Mouse (Mus musculus) hindbrain, embryonic 14.5 days (tissue): Measurements from ENCODE around the gene Fryl. TPM values are rescaled to one million over a fixed set of nuclear protein-coding genes. Genes with fewer than 3 reads are reported as not detected.
A peak's percentile ranks its signal among the peaks of the same experiment; 100 is the strongest.

ENCODE experiments used
- ATAC-seq: fragments of 200-750 bp; cut with Nextera tagmentation; 2 replicates; pipeline ENCODE4 v1.8.0; 2017; ENCODE audit warnings: moderate number of reproducible peaks, mild to moderate bottlenecking, moderate TSS enrichment, moderate library complexity; ENCODE audit not compliant: low FRiP score
- DNase-seq: peaks from one replicate; pipeline ENCODE4 v3.0.0-alpha.2; 2015; ENCODE audit warnings: low spot score
- H3K27ac ChIP-seq: fragments of 300-500 bp; sonication (generic); 2 replicates; pipeline ENCODE4 v1.5.1; 2014; ENCODE audit warnings: mild to moderate bottlenecking, moderate library complexity
- H3K27me3 ChIP-seq: fragments of 300-500 bp; sonication (generic); 2 replicates; pipeline ENCODE4 v1.6.1; 2014; ENCODE audit warnings: mild to moderate bottlenecking, low read length, mixed read lengths; ENCODE audit not compliant: control insufficient read depth, insufficient read depth
- H3K36me3 ChIP-seq: fragments of 300-500 bp; sonication (generic); replicated peaks from 2 replicates; pipeline ENCODE4 v1.6.1; 2014; ENCODE audit not compliant: control insufficient read depth, insufficient read depth
- H3K4me1 ChIP-seq: fragments of 300-500 bp; sonication (generic); replicated peaks from 2 replicates; pipeline ENCODE4 v1.6.1; 2014; ENCODE audit warnings: antibody characterized with exemption, low read length, mixed read lengths; ENCODE audit not compliant: control insufficient read depth, insufficient read depth
- H3K4me2 ChIP-seq: fragments of 300-500 bp; sonication (generic); replicated peaks from 2 replicates; pipeline ENCODE4 v1.6.1; 2014; ENCODE audit warnings: mild to moderate bottlenecking, moderate library complexity
- H3K4me3 ChIP-seq: fragments of 300-500 bp; sonication (generic); replicated peaks from 2 replicates; pipeline ENCODE4 v1.5.1; 2014; ENCODE audit warnings: mild to moderate bottlenecking, low read length
- H3K9ac ChIP-seq: fragments of 300-500 bp; sonication (generic); 2 replicates; pipeline ENCODE4 v1.6.1; 2014
- H3K9me3 ChIP-seq: fragments of 300-500 bp; sonication (generic); 2 replicates; pipeline ENCODE4 v1.6.1; 2016; ENCODE audit warnings: low read length; ENCODE audit not compliant: control insufficient read depth
- WGBS: fragments of 180-500 bp; shearing (Covaris S2); extraction: QIAGEN DNeasy Blood & Tissue Kit; methylation state at CpG from one replicate; pipeline ENCODE4 v1.1.7; 2014; 5-methylcytosine and 5-hydroxymethylcytosine counted together
- polyA plus RNA-seq: library from polyadenylated mRNA; unstranded; fragments of >200 nt; fragmentation: Nextera tagmentation; extraction: Ambion mirVana; gene quantifications from 2 replicates; pipeline ENCODE4 v1.2.1, GENCODE M21; 2014

Fryl gene
- polyA plus RNA-seq, 1 experiment from 2014 or later, result 40.7 TPM

GRCm38 (mm10) chr5:72994424-72994823, 262.0 kb downstream of the Fryl start:
- Histone ChIP-seq H3K27ac (no peak overlapping the region), H3K4me1 (peaks cover 5% of the 10 kb centered on the region; the same call in 1 of the 2 replicates), H3K4me2 (no peak overlapping the region), H3K9ac (no peak overlapping the region), H3K27me3 (no peaks in the 10 kb centered on the region), H3K4me3 (no peak overlapping the region), H3K36me3 (no peaks in the 10 kb centered on the region), H3K9me3 (no peaks in the 10 kb centered on the region)
- ATAC-seq (no peak), DNase-seq (no peak)
- 24% methylated on average over 8 of the region's 8 CpGs for WGBS

DNA sequence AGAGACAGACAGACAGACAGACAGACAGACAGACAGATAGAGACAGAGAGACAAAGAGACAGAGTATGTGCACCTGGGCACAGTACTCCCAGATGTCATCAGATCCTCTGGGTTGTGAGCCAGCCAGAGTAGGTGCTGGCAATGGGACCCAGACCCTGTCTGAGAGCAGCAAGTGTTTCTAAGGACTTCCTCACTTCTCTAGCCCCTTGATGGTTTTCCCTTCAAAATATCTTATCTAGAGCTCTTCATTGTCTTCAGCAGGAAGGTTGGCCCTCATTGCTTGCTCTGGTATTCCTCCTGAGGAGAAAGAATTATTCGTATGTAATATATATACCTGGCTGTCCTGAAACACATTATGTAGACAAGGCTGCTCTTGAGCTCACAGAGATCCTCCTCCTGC, 263.9 kb downstream of the Fryl start:
- no peak overlapping the region for H3K27ac ChIP-seq
- WGBS, result 100% methylated on average over 1 of the region's 1 CpGs
- H3K4me2 ChIP-seq, result no peak overlapping the region
- peaks cover 5% of the 10 kb centered on the region; the same call in 1 of the 2 replicates for H3K4me1 ChIP-seq
- no peak for ATAC-seq
- H3K4me3 ChIP-seq, result no peak overlapping the region
- H3K9ac ChIP-seq, result no peak overlapping the region
- no peaks in the 10 kb centered on the region for H3K9me3 ChIP-seq
- H3K27me3 ChIP-seq, result no peaks in the 10 kb centered on the region
- H3K36me3 ChIP-seq, result no peaks in the 10 kb centered on the region
- DNase-seq, result no peak

DNA sequence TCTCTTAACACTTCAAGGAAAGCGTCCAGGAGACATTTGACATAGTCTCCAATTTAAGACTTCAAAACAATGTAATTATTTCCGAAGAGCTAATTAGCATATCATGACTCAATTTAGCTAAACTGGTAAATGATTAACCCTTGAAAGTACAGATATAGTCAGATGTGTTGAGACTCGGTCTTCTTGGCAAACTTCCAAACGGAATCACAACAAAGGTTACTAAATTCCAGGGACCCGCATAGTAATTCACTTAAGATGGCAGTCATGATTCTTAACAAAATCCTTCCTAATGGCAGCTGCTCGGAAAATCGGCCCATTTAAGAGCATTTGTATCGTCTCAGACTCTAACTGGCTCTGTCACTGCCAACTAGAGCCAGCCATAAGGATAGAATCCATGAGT, 266.7 kb downstream of the Fryl start:
- no peak for ATAC-seq
- no peak for DNase-seq
- WGBS, result 63% methylated on average over 8 of the region's 8 CpGs
- Histone ChIP-seq H3K4me3 (no peak overlapping the region), H3K4me2 (no peak overlapping the region), H3K36me3 (no peaks in the 10 kb centered on the region), H3K27ac (no peak overlapping the region), H3K27me3 (no peaks in the 10 kb centered on the region), H3K9ac (no peak overlapping the region), H3K9me3 (no peaks in the 10 kb centered on the region), H3K4me1 (no peaks in the 10 kb centered on the region)

DNA sequence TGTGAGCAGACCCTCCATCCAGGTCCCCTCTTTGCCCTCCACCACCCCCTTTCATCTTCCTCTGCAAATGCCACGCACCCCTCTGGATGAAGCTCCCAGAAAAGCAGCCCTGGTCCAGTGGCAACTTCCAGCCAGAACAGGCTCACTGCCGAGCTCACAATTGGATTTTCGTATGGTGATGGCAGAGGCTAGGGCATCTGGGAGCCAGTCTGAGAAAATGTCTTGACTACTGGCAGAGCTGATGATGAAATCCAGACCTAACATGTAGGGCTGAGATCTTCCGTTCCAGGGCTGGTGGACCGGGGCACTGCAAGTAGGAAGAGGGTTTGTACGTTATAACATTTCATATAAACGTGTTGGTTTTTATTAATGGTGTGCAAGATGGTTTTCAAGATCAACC, 268.6 kb downstream of the Fryl start:
- H3K27ac ChIP-seq, result no peak overlapping the region
- H3K9ac ChIP-seq, result no peak overlapping the region
- no peak overlapping the region for H3K4me2 ChIP-seq
- H3K9me3 ChIP-seq, result no peaks in the 10 kb centered on the region
- 93% methylated on average over 7 of the region's 7 CpGs for WGBS
- no peak for ATAC-seq
- H3K27me3 ChIP-seq, result no peaks in the 10 kb centered on the region
- no peaks in the 10 kb centered on the region for H3K4me1 ChIP-seq
- no peaks in the 10 kb centered on the region for H3K36me3 ChIP-seq
- no peak overlapping the region for H3K4me3 ChIP-seq
- DNase-seq, result no peak

- Histone ChIP-seq H3K27me3 (no peaks in the 10 kb centered on the region), H3K4me1 (no peaks in the 10 kb centered on the region), H3K36me3 (peaks cover 12% of the 10 kb centered on the region), H3K9me3 (no peaks in the 10 kb centered on the region), H3K4me3 (no peak overlapping the region), H3K9ac (no peak overlapping the region), H3K27ac (no peak overlapping the region), H3K4me2 (no peak overlapping the region)
- DNase-seq, result peak; percentile 82
- ATAC-seq, result no peak
- WGBS, result 8% methylated on average over 2 of the region's 2 CpGs
Measured at GRCm38 (mm10) chr5:72984091-72984490, 272.3 kb downstream of the Fryl start.

- no peak overlapping the region for H3K4me3 ChIP-seq
- no peak overlapping the region for H3K27ac ChIP-seq
- no peak for DNase-seq
- H3K27me3 ChIP-seq, result no peaks in the 10 kb centered on the region
- peaks cover 56% of the 10 kb centered on the region for H3K36me3 ChIP-seq
- no peak overlapping the region for H3K9ac ChIP-seq
- no peaks in the 10 kb centered on the region for H3K4me1 ChIP-seq
- no peaks in the 10 kb centered on the region for H3K9me3 ChIP-seq
- H3K4me2 ChIP-seq, result no peak overlapping the region
- WGBS, result 91% methylated on average over 4 of the region's 4 CpGs
- ATAC-seq, result no peak
Measured at GRCm38 (mm10) chr5:72976539-72976938, 279.9 kb downstream of the Fryl start.

DNA sequence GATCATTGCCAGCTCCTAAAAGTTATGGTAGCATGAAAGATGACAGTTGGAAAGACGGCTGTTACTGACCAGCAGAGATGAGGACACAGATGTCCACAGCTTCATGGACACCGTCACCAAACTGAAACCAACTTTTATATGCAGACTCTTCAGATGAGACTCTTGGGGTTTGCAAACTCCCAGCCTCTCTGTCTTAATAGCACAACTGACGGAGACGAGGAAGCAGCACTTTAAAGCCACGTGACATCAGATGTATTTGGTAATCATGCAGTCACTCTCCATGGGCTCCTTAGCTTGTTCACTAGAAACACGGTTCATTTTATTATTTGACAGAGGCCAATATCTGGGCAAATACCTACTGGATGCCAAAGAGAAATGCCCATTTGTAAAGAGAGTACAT, 280.4 kb downstream of the Fryl start:
- Histone ChIP-seq H3K9me3 (no peaks in the 10 kb centered on the region), H3K4me2 (no peak overlapping the region), H3K9ac (no peak overlapping the region), H3K27ac (no peak overlapping the region), H3K4me1 (no peaks in the 10 kb centered on the region), H3K4me3 (no peak overlapping the region), H3K27me3 (no peaks in the 10 kb centered on the region), H3K36me3 (peaks cover 53% of the 10 kb centered on the region)
- ATAC-seq, result no peak
- DNase-seq, result no peak
- WGBS, result 90% methylated on average over 6 of the region's 6 CpGs

- no peaks in the 10 kb centered on the region for H3K27me3 ChIP-seq
- H3K36me3 ChIP-seq, result peaks cover 45% of the 10 kb centered on the region
Measured at GRCm38 (mm10) chr5:72974602-72975001, 281.8 kb downstream of the Fryl start, which contains the start of gene Gm10135. TSS of gene Gm10135 (minus strand) at chr5:72974702.

GRCm38 (mm10) chr5:72972934-72973333, 283.5 kb downstream of the Fryl start:
- Histone ChIP-seq H3K4me3 (no peak overlapping the region), H3K27me3 (no peaks in the 10 kb centered on the region), H3K9me3 (no peaks in the 10 kb centered on the region), H3K27ac (no peak overlapping the region), H3K4me1 (no peaks in the 10 kb centered on the region), H3K36me3 (peaks cover 59% of the 10 kb centered on the region), H3K9ac (no peak overlapping the region), H3K4me2 (no peak overlapping the region)
- no peak for ATAC-seq
- DNase-seq, result no peak
- WGBS, result 58% methylated on average over 5 of the region's 5 CpGs

More at GRCm38 (mm10) chr5:72974602-72975001, 281.8 kb downstream of the Fryl start, which contains the start of gene Gm10135:
- DNase-seq (no peak), ATAC-seq (no peak)
- Histone ChIP-seq H3K9me3 (no peaks in the 10 kb centered on the region), H3K4me2 (no peak within 1 kb of the TSS), H3K9ac (no peak within 1 kb of the TSS), H3K4me3 (no peak within 1 kb of the TSS), H3K4me1 (no peaks in the 10 kb centered on the region), H3K27ac (no peak within 1 kb of the TSS)
- 95% methylated on average over 7 of the region's 7 CpGs for WGBS

- no peak for ATAC-seq
- H3K27me3 ChIP-seq, result no peaks in the 10 kb centered on the region
- no peak overlapping the region for H3K27ac ChIP-seq
- H3K4me3 ChIP-seq, result no peak overlapping the region
- no peaks in the 10 kb centered on the region for H3K4me1 ChIP-seq
- no peaks in the 10 kb centered on the region for H3K9me3 ChIP-seq
- DNase-seq, result no peak
- H3K9ac ChIP-seq, result no peak overlapping the region
- 71% methylated on average over 4 of the region's 4 CpGs for whole genome bisulfite sequencing
- H3K4me2 ChIP-seq, result no peak overlapping the region
- H3K36me3 ChIP-seq, result peaks cover 58% of the 10 kb centered on the region
Measured at GRCm38 (mm10) chr5:72972435-72972834, 284.0 kb downstream of the Fryl start.
